8 mouse cellular contexts compared by ENCODE assay signal in genomic region chr1:38987080-38987864, GRCm38 (mm10). TPM values are rescaled to one million over a fixed set of nuclear protein-coding genes. Genes with fewer than 3 reads are reported as not detected.
DNase-seq lines count a peak whose midpoint lies in the region; ATAC-seq and TF ChIP-seq lines count a peak whose summit lies in the region.

No protein-coding gene starts in this region.

- H3K9ac ChIP-seq in kidney, embryonic 14.5 days (ENCODE audit: low read depth, low read length), result peak overlapping the region; percentile 84
- peak overlapping the region; percentile 67 for H3K9ac ChIP-seq in limb, embryonic 15.5 days

- peak overlapping the region; percentile 50 for H3K4me2 ChIP-seq in kidney, embryonic 14.5 days (replicated peaks; ENCODE audit: low read depth, low read length)
- H3K4me2 ChIP-seq in limb, embryonic 15.5 days, result peak overlapping the region; percentile 56

- H3K4me1 ChIP-seq in bone marrow macrophage, adult 2 months (ENCODE audit: control insufficient read depth, insufficient read depth, low read length), result peaks cover 6% of the 10 kb centered on the region
- H3K4me1 ChIP-seq in embryonic fibroblast, embryonic 13.5 days (ENCODE audit: control insufficient read depth, insufficient read depth, low read length), result 0 out of 2 replicates have a peak, but pooled peaks cover 2% of the 10 kb centered on the region
- H3K4me1 ChIP-seq in kidney, embryonic 14.5 days (ENCODE audit: control insufficient read depth, insufficient read depth, low read length), result 0 out of 2 replicates have a peak, but pooled peaks cover 4% of the 10 kb centered on the region
- peaks cover 20% of the 10 kb centered on the region for H3K4me1 ChIP-seq in limb, embryonic 15.5 days

- no peaks in the 10 kb centered on the region for H3K27me3 ChIP-seq in kidney, embryonic 14.5 days (ENCODE audit: control insufficient read depth, insufficient read depth, low read length)
- no peaks in the 10 kb centered on the region for H3K27me3 ChIP-seq in limb, embryonic 15.5 days

- TF ChIP-seq POLR2A in bone marrow macrophage, adult 2 months (IDR thresholded peaks at IDR 0.05; ENCODE audit: borderline replicate concordance, low read depth, low read length), result 0 out of 2 replicates have a peak, but pooled peaks have one; percentile 8
- peak; percentile 45 for TF ChIP-seq POLR2A in embryonic fibroblast, embryonic 13.5 days (IDR thresholded peaks at IDR 0.05; ENCODE audit: low read depth, low read length)

- H3K27ac ChIP-seq in bone marrow macrophage, adult 2 months (ENCODE audit: insufficient read depth, low read depth, low read length), result peak overlapping the region; percentile 56
- peak overlapping the region; percentile 67 for H3K27ac ChIP-seq in embryonic fibroblast, embryonic 13.5 days (ENCODE audit: insufficient read depth, low read length)
- peak overlapping the region; percentile 78 for H3K27ac ChIP-seq in kidney, embryonic 14.5 days (ENCODE audit: low read depth, low read length)
- H3K27ac ChIP-seq in limb, embryonic 15.5 days, result peak overlapping the region; percentile 89

- 6% methylated on average over 37 of the region's 38 CpGs for WGBS in kidney, embryonic 14.5 days
- 6% methylated on average over 38 of the region's 38 CpGs for WGBS in limb, embryonic 15.5 days

- DNase-seq in A20 (ENCODE audit: low read depth, low spot score), result peak; percentile 97
- peak; percentile 98 to 99 for DNase-seq in heart, adult 9 months (ENCODE audit: low spot score in 2 of 2)
- DNase-seq in monocyte, adult 2 months (ENCODE audit: low read depth in 1 of 2, low spot score in 2 of 2), result peak; percentile 84 to 93
- DNase-seq in spleen, postnatal 36 days (ENCODE audit: low spot score in 2 of 2), result peak; percentile 92 to 94

- peak overlapping the region; percentile 94 for H3K4me3 ChIP-seq in bone marrow macrophage, adult 2 months (ENCODE audit: insufficient read depth, low read length)
- H3K4me3 ChIP-seq in embryonic fibroblast, embryonic 13.5 days (ENCODE audit: insufficient read depth, low read length), result peak overlapping the region; percentile 87
- H3K4me3 ChIP-seq in kidney, embryonic 14.5 days (ENCODE audit: low read length), result peak overlapping the region; percentile 83
- H3K4me3 ChIP-seq in limb, embryonic 15.5 days, result peak overlapping the region; percentile 80

- H3K36me3 ChIP-seq in kidney, embryonic 14.5 days (ENCODE audit: control insufficient read depth, insufficient read depth, low read length), result peaks cover 3% of the 10 kb centered on the region; the same call in 1 of the 2 replicates
- H3K36me3 ChIP-seq in limb, embryonic 15.5 days, result peaks cover 14% of the 10 kb centered on the region

- no peak for TF ChIP-seq CTCF in bone marrow macrophage, adult 2 months (IDR thresholded peaks at IDR 0.05; ENCODE audit: low read depth, low read length)
- no peak for TF ChIP-seq CTCF in embryonic fibroblast, embryonic 13.5 days (IDR thresholded peaks at IDR 0.05; ENCODE audit: borderline replicate concordance, insufficient read depth, low read length)

- ATAC-seq in kidney, embryonic 14.5 days (ENCODE audit: low FRiP score, low TSS enrichment), result peak; percentile 98
- peak; percentile 95 for ATAC-seq in limb, embryonic 15.5 days (ENCODE audit: insufficient number of reproducible peaks, low FRiP score, low TSS enrichment, low read depth)

- no peaks in the 10 kb centered on the region for H3K9me3 ChIP-seq in kidney, embryonic 14.5 days (ENCODE audit: control insufficient read depth, low read length)
- no peaks in the 10 kb centered on the region for H3K9me3 ChIP-seq in limb, embryonic 15.5 days

RNA-seq across cellular contexts. Expression of gene Pdcl3, which starts 1.9 kb away (rescaled TPM):
- 84.9 and 104 TPM in 2 replicates for polyA plus RNA-seq in bone marrow macrophage, adult 2 months (2012; ENCODE audit: insufficient read depth, insufficient read length, missing spikeins)
- polyA plus RNA-seq in embryonic fibroblast, embryonic 13.5 days (2011; ENCODE audit: insufficient read length, low read depth, missing spikeins), result 194 and 249 TPM in 2 replicates
- 166 and 207 TPM in 2 replicates for polyA plus RNA-seq in kidney, embryonic 14.5 days (2014; fragmentation: Nextera tagmentation; extraction: Ambion mirVana)
- polyA plus RNA-seq in limb, embryonic 15.5 days (2015; fragmentation: Nextera tagmentation; extraction: Ambion mirVana), result 157 and 176 TPM in 2 replicates

RNA-seq across cellular contexts. Expression of gene Nms, which starts 48.3 kb away (rescaled TPM):
- polyA plus RNA-seq in bone marrow macrophage, adult 2 months (2012; ENCODE audit: insufficient read depth, insufficient read length, missing spikeins), result not detected in 2 replicates
- polyA plus RNA-seq in embryonic fibroblast, embryonic 13.5 days (2011; ENCODE audit: insufficient read length, low read depth, missing spikeins), result not detected in 2 replicates
- not detected in 2 replicates for polyA plus RNA-seq in kidney, embryonic 14.5 days (2014; fragmentation: Nextera tagmentation; extraction: Ambion mirVana)
- polyA plus RNA-seq in limb, embryonic 15.5 days (2015; fragmentation: Nextera tagmentation; extraction: Ambion mirVana), result not detected in 2 replicates

Comparison
In these comparisons a context has a peak if more than half of its experiments do, and no peak if none do; other contexts are left out.
1. Peak in every context shown above with its lines: DNase-seq, ATAC-seq, H3K4me3 ChIP-seq and H3K27ac ChIP-seq.